Mouse (Mus musculus): Measurements from ENCODE around the gene Pex11g. TPM values are rescaled to one million over a fixed set of nuclear protein-coding genes. Genes with fewer than 3 reads are reported as not detected.

Pex11g gene
- polyA plus RNA-seq, 1 experiment from 2014 or later = 5.6 TPM

DNA sequence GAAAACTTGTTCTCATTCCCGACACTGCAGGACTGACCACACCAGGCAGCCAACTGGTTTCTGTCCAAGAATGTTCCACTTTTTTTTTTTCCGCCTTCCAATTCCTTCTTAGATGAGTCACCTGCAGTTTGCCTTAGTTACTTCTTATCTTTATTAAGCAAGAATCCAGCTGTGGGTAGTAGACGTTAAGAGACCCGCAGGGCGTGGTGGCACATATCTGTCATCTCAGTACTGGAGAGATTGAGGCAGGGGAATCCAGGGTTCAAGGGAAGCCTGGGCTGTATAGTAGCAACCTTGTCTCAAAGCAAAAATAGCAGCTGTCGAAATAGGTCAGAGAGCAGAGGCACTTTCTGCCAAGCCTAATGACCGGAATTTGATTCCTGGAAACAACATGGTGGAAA lies 55.6 kb downstream of the Pex11g start:
- WGBS = 73% methylated on average over 7 of the region's 7 CpGs
- ATAC-seq (ENCODE audit: insufficient number of reproducible peaks, low FRiP score, low TSS enrichment, low read depth) = no peak

DNA sequence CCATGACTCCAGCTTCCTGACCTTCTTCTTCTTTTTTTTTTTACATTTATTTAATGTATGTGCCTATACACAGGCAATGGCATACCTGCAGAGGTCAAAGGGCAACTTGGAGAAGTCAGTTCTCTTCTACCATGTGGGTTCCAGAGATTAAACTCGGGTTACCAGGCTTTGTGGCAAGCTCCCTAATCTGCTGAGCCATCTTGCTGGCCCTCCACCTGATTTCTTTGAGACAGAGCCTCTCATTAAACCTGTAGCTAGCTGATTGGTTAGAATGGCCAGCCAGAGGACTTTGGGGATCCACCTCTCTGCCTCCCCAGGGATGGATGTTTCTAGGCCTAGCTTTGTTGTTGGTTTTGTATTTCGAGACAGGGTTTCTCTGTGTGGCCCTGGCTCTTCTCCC lies 56.4 kb downstream of the Pex11g start:
- H3K9ac ChIP-seq = no peak overlapping the region
- ATAC-seq (ENCODE audit: insufficient number of reproducible peaks, low FRiP score, low TSS enrichment, low read depth) = no peak
- H3K4me2 ChIP-seq = no peak overlapping the region
- H3K27me3 ChIP-seq = no peaks in the 10 kb centered on the region
- H3K4me1 ChIP-seq = 0 out of 2 replicates have a peak, but pooled peaks cover 12% of the 10 kb centered on the region
- no peaks in the 10 kb centered on the region; the same call in 1 of the 2 replicates for H3K36me3 ChIP-seq
- no peak overlapping the region for H3K27ac ChIP-seq
- WGBS = 78% methylated on average over 2 of the region's 2 CpGs
- no peaks in the 10 kb centered on the region for H3K9me3 ChIP-seq
- no peak overlapping the region for H3K4me3 ChIP-seq

More for the DNA sequence above, 55.6 kb downstream of the Pex11g start:
- H3K27ac ChIP-seq = no peak overlapping the region; the same call in 1 of the 2 replicates
- H3K9ac ChIP-seq = no peak overlapping the region
- no peaks in the 10 kb centered on the region; the same call in 1 of the 2 replicates for H3K36me3 ChIP-seq
- H3K27me3 ChIP-seq = no peaks in the 10 kb centered on the region
- 0 out of 2 replicates have a peak, but pooled peaks cover 12% of the 10 kb centered on the region for H3K4me1 ChIP-seq
- H3K4me3 ChIP-seq = no peak overlapping the region
- H3K4me2 ChIP-seq = no peak overlapping the region
- no peaks in the 10 kb centered on the region for H3K9me3 ChIP-seq

DNA sequence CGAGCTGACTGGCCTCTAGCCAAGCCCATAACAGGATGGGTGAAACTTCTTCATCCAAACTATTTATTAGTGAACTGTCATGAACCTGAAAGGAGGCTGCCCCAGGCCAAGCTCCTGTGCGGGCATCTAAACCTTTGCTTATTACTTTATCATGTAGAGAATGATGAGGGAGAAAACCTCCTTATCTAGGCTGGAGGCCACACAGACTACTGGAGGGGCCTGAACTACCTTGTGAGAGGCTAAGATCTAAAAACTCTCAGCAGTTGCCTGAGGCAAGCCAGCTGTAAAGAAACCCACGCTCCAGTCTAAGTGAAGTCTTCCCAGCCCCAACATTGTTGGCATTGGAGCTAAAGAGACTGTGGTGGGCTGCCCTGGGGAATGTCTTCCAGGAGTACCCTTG lies 60.1 kb downstream of the Pex11g start:
- Histone ChIP-seq H3K27me3 (no peaks in the 10 kb centered on the region), H3K4me3 (no peak overlapping the region), H3K4me2 (no peak overlapping the region), H3K36me3 (no peaks in the 10 kb centered on the region; the same call in 1 of the 2 replicates), H3K4me1 (0 out of 2 replicates have a peak, but pooled peaks cover 10% of the 10 kb centered on the region), H3K9me3 (no peaks in the 10 kb centered on the region), H3K9ac (no peak overlapping the region), H3K27ac (no peak overlapping the region)
- no peak for ATAC-seq (ENCODE audit: insufficient number of reproducible peaks, low FRiP score, low TSS enrichment, low read depth)
- 66% methylated on average over 3 of the region's 3 CpGs for WGBS

Other genes with a start within 250 kb of the Pex11g start
- gene Insr, start 188.1 kb downstream of the Pex11g start, polyA plus RNA-seq (2015; fragmentation: Nextera tagmentation; extraction: Ambion mirVana) = 36.4 and 38.0 TPM in 2 replicates
- 0.20 and 0.32 TPM in 2 replicates for gene A430078G23Rik, start 114.3 kb downstream of the Pex11g start, polyA plus RNA-seq (2015; fragmentation: Nextera tagmentation; extraction: Ambion mirVana)
- gene Arhgef18, start 74.7 kb downstream of the Pex11g start, polyA plus RNA-seq (2015; fragmentation: Nextera tagmentation; extraction: Ambion mirVana) = 8.4 and 9.0 TPM in 2 replicates
- not detected in 2 replicates for gene Tex45, start 3.2 kb upstream of the Pex11g start, polyA plus RNA-seq (2015; fragmentation: Nextera tagmentation; extraction: Ambion mirVana)
- gene Zfp358, start 25.5 kb upstream of the Pex11g start, polyA plus RNA-seq (2015; fragmentation: Nextera tagmentation; extraction: Ambion mirVana) = 43.7 and 45.9 TPM in 2 replicates
- 50.8 and 53.3 TPM in 2 replicates for gene Mcoln1, start 32.8 kb upstream of the Pex11g start, polyA plus RNA-seq (2015; fragmentation: Nextera tagmentation; extraction: Ambion mirVana)
- gene Pnpla6, start 47.7 kb upstream of the Pex11g start, polyA plus RNA-seq (2015; fragmentation: Nextera tagmentation; extraction: Ambion mirVana) = 21.8 and 23.5 TPM in 2 replicates
- 0.26 and 0.47 TPM in 2 replicates for gene C330021F23Rik, start 100.3 kb upstream of the Pex11g start, polyA plus RNA-seq (2015; fragmentation: Nextera tagmentation; extraction: Ambion mirVana)
- 11.4 and 11.6 TPM in 2 replicates for gene Camsap3, start 119.6 kb upstream of the Pex11g start, polyA plus RNA-seq (2015; fragmentation: Nextera tagmentation; extraction: Ambion mirVana)
- 50.1 and 52.3 TPM in 2 replicates for gene Xab2, start 153.6 kb upstream of the Pex11g start, polyA plus RNA-seq (2015; fragmentation: Nextera tagmentation; extraction: Ambion mirVana)
- 94.9 and 112 TPM in 2 replicates for gene Pet100, start 153.9 kb upstream of the Pex11g start, polyA plus RNA-seq (2015; fragmentation: Nextera tagmentation; extraction: Ambion mirVana)
- gene Pcp2, start 157.9 kb upstream of the Pex11g start, polyA plus RNA-seq (2015; fragmentation: Nextera tagmentation; extraction: Ambion mirVana) = 0.12 TPM in 1 of 2 replicates, not detected in the other
- gene Stxbp2, start 163.3 kb upstream of the Pex11g start, polyA plus RNA-seq (2015; fragmentation: Nextera tagmentation; extraction: Ambion mirVana) = 42.5 and 43.0 TPM in 2 replicates
- gene Retn, start 188.1 kb upstream of the Pex11g start, polyA plus RNA-seq (2015; fragmentation: Nextera tagmentation; extraction: Ambion mirVana) = not detected in 2 replicates
- gene Mcemp1, start 198.1 kb upstream of the Pex11g start, polyA plus RNA-seq (2015; fragmentation: Nextera tagmentation; extraction: Ambion mirVana) = 0.51 and 1.1 TPM in 2 replicates
- gene Fcor, start 204.7 kb upstream of the Pex11g start, polyA plus RNA-seq (2015; fragmentation: Nextera tagmentation; extraction: Ambion mirVana) = 7.6 and 9.9 TPM in 2 replicates
- gene Trappc5, start 208.6 kb upstream of the Pex11g start, polyA plus RNA-seq (2015; fragmentation: Nextera tagmentation; extraction: Ambion mirVana) = 37.7 and 39.0 TPM in 2 replicates
- gene Fcer2a, start 226.5 kb upstream of the Pex11g start, polyA plus RNA-seq (2015; fragmentation: Nextera tagmentation; extraction: Ambion mirVana) = 0.17 and 0.33 TPM in 2 replicates

All from limb, embryonic 15.5 days (tissue).